Mouse (Mus musculus) forebrain, embryonic 15.5 days (tissue): ENCODE data around the gene Cdh1. TPM values are rescaled to one million over a fixed set of nuclear protein-coding genes. Genes with fewer than 3 reads are reported as not detected.

Experiments
- ATAC-seq: fragments of 200-750 bp; cut with Nextera tagmentation; replicated peaks from 2 replicates; pipeline ENCODE4 v1.8.0; 2017; ENCODE audit warnings: mild to moderate bottlenecking, moderate TSS enrichment, moderate library complexity
- H3K27ac ChIP-seq: fragments of 300-500 bp; sonication (generic); replicated peaks from 2 replicates; pipeline ENCODE4 v1.5.1; 2015; ENCODE audit warnings: mild to moderate bottlenecking, inconsistent platforms
- H3K27me3 ChIP-seq: fragments of 300-500 bp; sonication (generic); 2 replicates; pipeline ENCODE4 v1.6.1; 2015; ENCODE audit warnings: inconsistent platforms
- H3K36me3 ChIP-seq: fragments of 300-500 bp; sonication (generic); 2 replicates; pipeline ENCODE4 v1.6.1; 2015; ENCODE audit warnings: mild to moderate bottlenecking, inconsistent platforms
- H3K4me1 ChIP-seq: fragments of 300-500 bp; sonication (generic); 2 replicates; pipeline ENCODE4 v1.6.1; 2015; ENCODE audit warnings: inconsistent platforms
- H3K4me2 ChIP-seq: fragments of 300-500 bp; sonication (generic); replicated peaks from 2 replicates; pipeline ENCODE4 v1.6.1; 2015; ENCODE audit warnings: mild to moderate bottlenecking, inconsistent platforms
- H3K4me3 ChIP-seq: fragments of 300-500 bp; sonication (generic); 2 replicates; pipeline ENCODE4 v1.5.1; 2015; ENCODE audit warnings: mild to moderate bottlenecking, inconsistent platforms
- H3K9ac ChIP-seq: fragments of 300-500 bp; sonication (generic); replicated peaks from 2 replicates; pipeline ENCODE4 v1.6.1; 2015; ENCODE audit warnings: mild to moderate bottlenecking, inconsistent platforms
- H3K9me3 ChIP-seq: fragments of 300-500 bp; sonication (generic); 2 replicates; pipeline ENCODE4 v1.6.1; 2016; ENCODE audit warnings: inconsistent platforms
- WGBS: fragments of 180-500 bp; shearing (Covaris S2); methylation state at CpG from one replicate; pipeline ENCODE4 v1.1.7; 2015; ENCODE audit warnings: mixed read lengths; 5-methylcytosine and 5-hydroxymethylcytosine counted together
- polyA plus RNA-seq: library from polyadenylated mRNA; unstranded; fragments of >200 nt; fragmentation: Nextera tagmentation; extraction: Ambion mirVana; gene quantifications from 2 replicates; pipeline ENCODE4 v1.2.1, GENCODE M21; 2015

Cdh1 gene
- polyA plus RNA-seq, 1 experiment from 2014 or later: 1.2 TPM

DNA sequence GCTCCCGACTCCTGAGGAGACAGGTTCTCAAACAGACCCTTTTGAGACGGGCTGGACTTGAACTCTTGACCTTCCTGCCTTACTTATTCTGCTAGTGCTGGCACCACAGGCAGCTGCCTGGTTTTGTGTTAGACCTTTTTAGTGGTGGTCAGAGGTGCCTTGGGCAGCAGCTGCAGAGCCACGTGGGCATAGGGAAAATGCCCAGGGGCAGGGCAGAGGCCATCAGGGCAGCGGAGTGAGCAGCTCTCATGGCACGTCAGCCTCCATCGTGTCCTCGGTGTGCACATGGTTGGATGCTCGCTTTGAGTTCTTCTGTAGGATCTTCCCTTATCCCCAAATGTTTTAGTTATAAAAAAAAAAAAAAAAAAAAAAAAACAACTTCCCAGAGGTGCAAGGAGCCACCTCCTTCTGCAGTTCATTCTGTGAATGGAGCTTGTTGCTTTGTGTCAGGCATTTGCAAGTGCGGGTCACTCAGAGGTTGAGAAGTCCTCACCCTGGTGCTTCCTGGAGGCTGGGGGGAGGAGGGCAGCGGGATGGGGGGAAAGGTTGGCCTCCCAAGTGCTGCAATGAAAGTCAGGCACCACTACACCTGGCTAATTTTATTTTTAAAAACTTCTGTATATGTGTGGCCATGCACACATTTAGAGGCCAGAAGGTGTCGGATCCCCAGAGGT lies 25.3 kb downstream of the Cdh1 start:
- no peak for ATAC-seq
- no peaks in the 10 kb centered on the region for H3K27me3 ChIP-seq
- H3K36me3 ChIP-seq: no peaks in the 10 kb centered on the region
- H3K9ac ChIP-seq: no peak overlapping the region
- H3K4me1 ChIP-seq: no peaks in the 10 kb centered on the region
- H3K27ac ChIP-seq: no peak overlapping the region
- no peak overlapping the region for H3K4me2 ChIP-seq
- WGBS: 83% methylated on average over 11 of the region's 11 CpGs
- H3K4me3 ChIP-seq: no peak overlapping the region
- H3K9me3 ChIP-seq: no peaks in the 10 kb centered on the region

DNA sequence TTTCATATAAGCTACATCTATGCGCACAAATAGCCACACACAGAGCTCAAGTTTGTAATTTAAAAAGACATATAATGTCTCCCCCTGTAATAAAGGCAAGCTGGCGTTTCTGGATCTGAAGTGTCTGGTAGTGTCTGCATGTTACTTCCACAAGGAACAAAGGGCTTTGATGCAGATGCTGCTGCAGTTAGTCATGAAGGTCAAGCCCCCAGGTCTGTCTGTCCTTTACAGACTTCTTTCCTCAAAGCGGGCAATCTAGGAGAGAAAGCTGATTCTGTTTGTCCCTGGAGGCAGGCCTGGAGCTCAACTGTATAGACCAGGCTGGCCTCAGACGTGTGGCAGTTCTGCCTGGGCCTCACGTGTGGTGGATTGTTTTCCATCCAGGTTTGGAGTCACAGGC lies 26.3 kb downstream of the Cdh1 start:
- ATAC-seq: no peak
- no peak overlapping the region for H3K4me3 ChIP-seq
- 75% methylated on average over 5 of the region's 5 CpGs for WGBS
- H3K36me3 ChIP-seq: no peaks in the 10 kb centered on the region
- no peaks in the 10 kb centered on the region for H3K4me1 ChIP-seq
- no peaks in the 10 kb centered on the region for H3K9me3 ChIP-seq
- H3K27ac ChIP-seq: no peak overlapping the region
- no peaks in the 10 kb centered on the region for H3K27me3 ChIP-seq
- H3K9ac ChIP-seq: no peak overlapping the region
- H3K4me2 ChIP-seq: no peak overlapping the region

DNA sequence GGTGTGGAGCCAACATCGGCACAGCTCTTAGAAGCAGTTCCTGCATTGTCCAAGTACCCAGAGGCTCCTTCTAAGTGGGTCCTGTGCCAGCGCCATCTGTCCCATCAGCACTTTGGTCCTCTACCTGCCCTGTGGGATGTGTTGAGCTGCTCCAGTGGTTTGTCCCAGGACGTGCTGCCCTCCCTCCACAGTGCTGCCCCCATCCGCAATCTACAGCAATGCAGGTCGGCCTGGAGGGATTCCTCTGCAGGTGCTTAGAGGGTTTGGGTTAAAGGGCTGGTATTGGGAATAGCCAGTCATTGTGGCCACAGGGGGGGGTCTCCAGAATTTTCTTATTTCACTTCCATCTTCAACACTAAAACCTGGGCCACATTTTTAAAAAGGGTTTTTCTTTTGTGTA lies 28.8 kb downstream of the Cdh1 start:
- H3K9me3 ChIP-seq: no peaks in the 10 kb centered on the region
- H3K27me3 ChIP-seq: no peaks in the 10 kb centered on the region
- no peak overlapping the region for H3K9ac ChIP-seq
- 38% methylated on average over 5 of the region's 5 CpGs for WGBS
- H3K4me2 ChIP-seq: no peak overlapping the region
- no peaks in the 10 kb centered on the region for H3K4me1 ChIP-seq
- H3K27ac ChIP-seq: no peak overlapping the region
- no peak for ATAC-seq
- no peak overlapping the region for H3K4me3 ChIP-seq
- no peaks in the 10 kb centered on the region for H3K36me3 ChIP-seq

DNA sequence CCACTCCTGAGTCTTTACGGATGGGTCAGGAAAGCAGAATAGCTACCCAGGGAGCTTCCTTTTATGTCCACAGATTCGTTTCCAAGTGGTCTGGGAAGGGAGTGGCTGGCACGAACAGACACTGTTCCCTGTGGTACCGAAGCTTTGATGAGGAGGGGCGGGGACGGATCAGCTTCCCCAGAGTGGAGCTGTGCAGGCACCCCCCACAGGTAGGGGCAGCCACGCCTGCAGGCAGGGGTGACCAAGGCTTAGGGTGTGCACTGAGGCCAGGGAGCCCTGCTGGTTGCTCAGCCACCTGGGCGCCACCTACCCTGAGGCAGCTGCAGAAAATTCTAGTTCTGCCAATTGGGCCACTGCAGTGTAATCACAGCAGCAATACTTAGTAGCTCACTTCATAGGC lies 29.5 kb downstream of the Cdh1 start:
- H3K4me1 ChIP-seq: no peaks in the 10 kb centered on the region
- no peak overlapping the region for H3K4me3 ChIP-seq
- no peaks in the 10 kb centered on the region for H3K27me3 ChIP-seq
- no peak for ATAC-seq
- no peaks in the 10 kb centered on the region for H3K9me3 ChIP-seq
- no peak overlapping the region for H3K9ac ChIP-seq
- 22% methylated on average over 8 of the region's 8 CpGs for WGBS
- H3K36me3 ChIP-seq: no peaks in the 10 kb centered on the region
- no peak overlapping the region for H3K27ac ChIP-seq
- no peak overlapping the region for H3K4me2 ChIP-seq

DNA sequence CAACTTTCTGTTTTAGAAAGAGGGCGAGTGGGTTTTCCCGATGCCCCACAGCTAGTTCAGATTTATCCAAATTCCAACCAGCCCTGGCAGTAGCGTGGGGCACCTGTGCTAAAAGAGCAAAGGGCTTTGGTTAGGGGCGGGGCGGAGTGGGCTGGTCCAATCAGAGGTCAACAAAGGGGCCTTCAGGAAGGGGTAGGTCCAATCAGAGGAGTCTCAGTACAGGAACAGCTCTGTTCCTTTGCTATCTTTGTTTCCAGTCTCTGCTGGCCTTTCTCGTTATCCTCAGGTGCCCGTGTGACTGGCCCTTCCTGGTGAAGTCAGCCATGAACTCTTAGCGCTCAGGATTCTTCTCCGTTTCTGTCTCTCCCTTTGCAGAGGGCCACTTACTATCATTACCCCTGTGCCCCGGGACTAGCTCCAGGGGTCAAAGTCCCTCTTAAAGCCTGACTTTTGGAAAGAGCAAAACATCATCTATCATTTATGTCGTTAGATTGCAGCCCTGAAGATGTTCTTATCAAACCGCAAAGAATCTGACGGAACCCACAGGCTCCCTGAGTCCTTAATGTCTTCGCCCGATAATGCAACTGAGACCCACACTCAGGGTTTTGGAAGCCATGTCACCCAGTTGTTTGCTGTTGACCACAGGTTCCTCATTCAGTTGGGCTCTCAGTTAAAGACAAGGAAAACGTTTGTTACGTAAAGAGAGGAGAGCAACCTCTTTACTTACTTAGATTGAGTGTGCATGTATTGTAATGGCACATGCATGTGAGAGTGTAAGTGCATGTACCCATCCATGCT lies 30.4 kb downstream of the Cdh1 start:
- Histone ChIP-seq H3K27ac (no peak overlapping the region), H3K4me3 (no peak overlapping the region), H3K4me1 (no peaks in the 10 kb centered on the region), H3K4me2 (no peak overlapping the region), H3K27me3 (no peaks in the 10 kb centered on the region), H3K9me3 (no peaks in the 10 kb centered on the region), H3K36me3 (no peaks in the 10 kb centered on the region), H3K9ac (no peak overlapping the region)
- ATAC-seq: no peak
- WGBS: 67% methylated on average over 17 of the region's 17 CpGs

DNA sequence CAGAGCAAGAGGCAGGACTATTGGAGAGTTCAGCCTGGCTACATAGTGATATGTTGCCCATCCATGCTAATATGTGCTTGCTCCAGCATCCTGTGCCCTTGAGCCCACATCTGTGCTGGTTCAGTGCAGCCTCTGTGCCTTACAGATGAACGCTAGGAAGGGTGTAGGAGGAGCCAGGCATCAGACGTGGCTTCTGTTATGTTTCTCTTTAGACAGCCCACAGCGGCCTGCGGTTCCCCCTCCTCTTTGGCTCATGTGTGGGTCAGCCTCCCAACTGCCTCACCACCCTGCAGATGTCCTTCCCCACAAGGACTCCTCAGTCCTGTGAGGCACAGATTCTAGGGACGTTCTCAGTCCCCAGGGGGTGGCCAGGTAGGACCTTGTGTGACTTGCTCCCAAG lies 32.1 kb downstream of the Cdh1 start:
- no peak overlapping the region for H3K27ac ChIP-seq
- no peaks in the 10 kb centered on the region for H3K27me3 ChIP-seq
- H3K9me3 ChIP-seq: no peaks in the 10 kb centered on the region
- 44% methylated on average over 5 of the region's 5 CpGs for WGBS
- H3K9ac ChIP-seq: no peak overlapping the region
- no peak overlapping the region for H3K4me2 ChIP-seq
- no peaks in the 10 kb centered on the region for H3K36me3 ChIP-seq
- H3K4me1 ChIP-seq: no peaks in the 10 kb centered on the region
- no peak for ATAC-seq
- no peak overlapping the region for H3K4me3 ChIP-seq

DNA sequence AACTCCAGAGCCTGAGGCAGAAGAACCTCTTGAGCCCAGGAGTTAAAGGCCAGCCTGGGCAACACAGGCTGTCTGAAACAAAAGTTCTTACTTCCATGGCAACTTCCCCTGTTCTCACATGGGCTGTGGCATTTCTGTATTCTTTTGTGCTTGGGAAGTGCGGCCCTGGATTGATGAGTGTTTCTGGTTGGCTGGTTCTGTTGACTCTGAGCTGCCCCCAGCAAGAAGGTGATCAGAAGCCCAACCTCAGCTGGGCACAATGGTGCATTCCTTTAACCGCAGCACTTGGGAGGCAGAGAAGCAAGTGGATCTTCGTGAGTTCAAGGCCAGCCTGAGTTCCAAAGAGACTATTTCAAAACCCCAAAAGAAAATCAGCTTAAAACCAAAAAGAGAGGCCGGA lies 34.3 kb downstream of the Cdh1 start:
- H3K4me2 ChIP-seq: no peak overlapping the region
- 69% methylated on average over 4 of the region's 4 CpGs for WGBS
- H3K4me3 ChIP-seq: no peak overlapping the region
- no peak for ATAC-seq
- no peaks in the 10 kb centered on the region for H3K4me1 ChIP-seq
- H3K9ac ChIP-seq: no peak overlapping the region
- H3K36me3 ChIP-seq: no peaks in the 10 kb centered on the region
- no peaks in the 10 kb centered on the region for H3K27me3 ChIP-seq
- no peaks in the 10 kb centered on the region for H3K9me3 ChIP-seq
- no peak overlapping the region for H3K27ac ChIP-seq

DNA sequence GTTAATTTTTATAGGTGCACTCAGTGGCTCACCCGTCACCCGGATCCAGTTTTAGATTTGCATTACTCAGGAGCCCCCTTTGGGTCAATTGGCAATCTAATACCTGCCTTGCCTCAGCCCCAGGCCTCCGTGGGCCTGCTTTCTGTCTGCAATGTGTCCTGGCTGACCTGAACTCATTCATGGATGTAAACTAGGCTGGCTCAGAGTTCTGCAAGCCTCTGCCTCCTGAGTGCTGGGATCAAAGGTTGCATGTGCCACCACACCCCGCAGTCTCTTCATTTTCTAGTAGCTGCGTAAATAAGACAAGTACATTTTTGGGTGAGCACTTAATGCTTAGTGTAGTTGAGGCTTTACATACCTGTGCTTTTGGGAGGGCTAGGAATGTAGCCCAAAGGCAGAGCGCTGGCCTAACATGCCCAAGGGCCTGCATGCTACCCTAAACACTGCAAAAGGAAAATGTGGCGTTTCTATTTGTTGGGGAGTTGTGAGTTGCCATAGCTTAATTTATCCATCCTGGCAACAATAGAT lies 35.7 kb downstream of the Cdh1 start:
- WGBS: 92% methylated on average over 7 of the region's 7 CpGs

DNA sequence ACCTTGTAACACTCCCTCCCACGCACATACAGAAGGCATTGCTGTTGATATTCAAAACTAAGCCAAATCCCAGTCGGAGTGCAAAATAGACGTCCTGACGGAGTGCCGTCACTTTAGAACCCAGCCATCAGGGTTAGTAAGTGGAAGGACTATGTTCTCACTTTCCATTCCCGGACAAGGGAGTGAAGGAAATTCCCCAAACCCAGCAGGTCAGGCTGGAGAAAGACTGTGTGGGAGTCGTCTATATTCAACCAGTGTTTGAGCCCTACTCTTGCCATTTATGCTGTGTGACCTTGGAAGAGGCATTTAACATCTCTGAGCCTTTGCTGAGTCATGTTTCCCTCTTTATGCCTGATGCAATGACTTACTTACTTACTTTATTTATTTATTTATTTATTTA lies 37.1 kb downstream of the Cdh1 start:
- ATAC-seq: no peak
- no peaks in the 10 kb centered on the region for H3K27me3 ChIP-seq
- 91% methylated on average over 7 of the region's 7 CpGs for WGBS
- H3K27ac ChIP-seq: no peak overlapping the region
- H3K36me3 ChIP-seq: no peaks in the 10 kb centered on the region
- H3K4me2 ChIP-seq: no peak overlapping the region
- no peaks in the 10 kb centered on the region for H3K4me1 ChIP-seq
- no peak overlapping the region for H3K9ac ChIP-seq
- no peaks in the 10 kb centered on the region for H3K9me3 ChIP-seq
- H3K4me3 ChIP-seq: no peak overlapping the region

More for the DNA sequence above, 35.7 kb downstream of the Cdh1 start:
- Histone ChIP-seq H3K4me3 (no peak overlapping the region), H3K9me3 (no peaks in the 10 kb centered on the region), H3K27ac (no peak overlapping the region), H3K9ac (no peak overlapping the region), H3K27me3 (no peaks in the 10 kb centered on the region), H3K36me3 (no peaks in the 10 kb centered on the region), H3K4me2 (no peak overlapping the region), H3K4me1 (no peaks in the 10 kb centered on the region)
- no peak for ATAC-seq

DNA sequence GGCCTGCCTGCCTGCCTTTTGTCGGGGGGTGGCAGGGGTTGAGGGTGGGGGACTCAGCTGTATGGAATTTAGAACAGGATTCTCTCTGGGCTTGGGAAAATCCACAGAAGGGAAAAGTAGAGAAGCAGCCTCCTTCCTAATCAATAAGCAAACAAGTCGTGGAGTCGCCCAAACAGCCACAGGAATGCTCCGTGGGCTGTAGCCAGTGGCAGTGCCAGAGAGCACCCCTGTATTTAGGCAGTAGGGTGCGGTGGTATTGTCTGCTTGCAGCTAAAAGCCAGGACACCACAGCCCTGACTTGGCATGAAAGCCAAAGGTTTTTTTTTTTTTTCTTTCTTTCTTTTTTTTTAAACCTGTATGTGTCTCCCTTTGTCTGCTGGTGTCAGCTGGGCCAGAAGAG lies 37.8 kb downstream of the Cdh1 start:
- H3K4me1 ChIP-seq: no peaks in the 10 kb centered on the region
- no peak overlapping the region for H3K9ac ChIP-seq
- no peak overlapping the region for H3K27ac ChIP-seq
- ATAC-seq: no peak
- H3K4me3 ChIP-seq: no peak overlapping the region
- H3K9me3 ChIP-seq: no peaks in the 10 kb centered on the region
- H3K36me3 ChIP-seq: no peaks in the 10 kb centered on the region
- H3K27me3 ChIP-seq: no peaks in the 10 kb centered on the region
- 80% methylated on average over 5 of the region's 5 CpGs for WGBS
- H3K4me2 ChIP-seq: no peak overlapping the region

DNA sequence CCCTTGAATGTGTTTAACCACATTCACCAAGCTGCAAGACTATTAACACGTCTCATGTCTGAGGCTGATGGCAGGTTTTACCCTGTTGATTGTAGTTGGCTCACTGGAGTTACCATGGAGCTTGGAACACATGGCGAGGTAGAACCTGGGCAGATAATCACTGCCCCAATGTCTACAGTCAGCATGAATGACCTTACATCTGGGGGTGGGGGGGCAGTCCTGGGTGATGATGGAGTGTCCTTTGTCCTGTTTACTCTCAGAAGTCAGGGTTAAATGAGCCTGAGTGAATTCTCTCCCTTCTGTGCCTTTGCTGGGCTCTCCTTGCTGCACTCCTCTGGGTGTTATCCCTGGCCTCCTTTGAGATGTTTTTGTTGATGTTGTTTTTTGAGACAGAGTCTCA lies 39.0 kb downstream of the Cdh1 start:
- H3K27ac ChIP-seq: no peak overlapping the region
- no peaks in the 10 kb centered on the region for H3K9me3 ChIP-seq
- H3K9ac ChIP-seq: no peak overlapping the region
- WGBS: 67% methylated on average over 2 of the region's 2 CpGs
- no peaks in the 10 kb centered on the region for H3K36me3 ChIP-seq
- no peak overlapping the region for H3K4me2 ChIP-seq
- H3K27me3 ChIP-seq: no peaks in the 10 kb centered on the region
- no peak for ATAC-seq
- no peaks in the 10 kb centered on the region for H3K4me1 ChIP-seq
- H3K4me3 ChIP-seq: no peak overlapping the region

DNA sequence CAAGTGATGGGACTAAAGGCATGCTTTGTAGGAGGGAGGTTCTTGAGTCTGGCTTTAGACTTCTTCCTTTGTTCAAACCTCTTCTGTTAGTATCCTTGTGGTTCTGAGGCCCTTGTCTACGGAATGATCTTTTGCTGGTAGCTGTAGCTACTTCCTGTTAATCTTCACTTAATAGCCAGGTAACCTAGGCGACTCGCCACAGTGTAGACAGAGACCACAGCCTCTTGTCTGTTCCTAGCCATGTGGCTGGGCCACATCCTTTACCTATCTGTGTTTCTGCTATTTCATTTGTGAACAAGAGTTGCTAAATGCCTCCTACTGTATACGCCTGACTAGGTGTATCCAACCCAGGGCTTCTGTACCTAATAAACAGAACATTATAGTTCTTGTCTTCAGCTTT lies 39.9 kb downstream of the Cdh1 start:
- H3K9me3 ChIP-seq: no peaks in the 10 kb centered on the region
- 99% methylated on average over 4 of the region's 4 CpGs for WGBS
- H3K9ac ChIP-seq: no peak overlapping the region
- ATAC-seq: no peak
- no peaks in the 10 kb centered on the region for H3K27me3 ChIP-seq
- no peak overlapping the region for H3K4me3 ChIP-seq
- no peak overlapping the region for H3K4me2 ChIP-seq
- H3K36me3 ChIP-seq: no peaks in the 10 kb centered on the region
- H3K27ac ChIP-seq: no peak overlapping the region
- H3K4me1 ChIP-seq: no peaks in the 10 kb centered on the region
